Mouse (Mus musculus) left cerebral cortex, postnatal 25 days (tissue): ENCODE data around the gene Clspn. TPM values are rescaled to one million over a fixed set of nuclear protein-coding genes. Genes with fewer than 3 reads are reported as not detected.

ENCODE experiments used
- DNase-seq, 2 experiments: peaks; one replicate each; pipeline ENCODE4 v3.0.0; 2022; ENCODE audit warnings: low spot score in 2 of 2, mixed read lengths in 1 of 2
- intact Hi-C: fragments of 180-260 bp; cut with DNase I; formaldehyde crosslinking; loops from one replicate; pipeline ENCODE4 v1.15.1; 2025
- microRNA-seq, 2 experiments: library from miRNA; unstranded; fragments of <30 nt; microRNA quantifications; one replicate each; pipeline ENCODE4 v1.2.0; 2022
- total RNA-seq, 2 experiments: library from RNA; stranded (reverse); gene quantifications; 2 replicates each; pipeline ENCODE4 v1.2.3; 2021

Clspn gene
- total RNA-seq, 2 experiments from 2014 or later = 1.2 to 1.6 TPM

- intact Hi-C loops = no loop called here
- DNase-seq = no peak
Observed at GRCm38 (mm10) chr4:126619691-126620330, 63.1 kb downstream of the Clspn start.

GRCm38 (mm10) chr4:126620349-126620874 is 63.7 kb downstream of the Clspn start:
- no peak for DNase-seq
- intact Hi-C loops = no loop called here

GRCm38 (mm10) chr4:126627021-126627681 is 70.4 kb downstream of the Clspn start:
- intact Hi-C loops = no loop called here
- no peak for DNase-seq

- intact Hi-C loops = loop anchor here (1.0 kb wide), 1 partner anchor 109 kb away; no protein-coding TSS in a partner anchor
- no peak for DNase-seq
Observed at GRCm38 (mm10) chr4:126631922-126632321, 75.2 kb downstream of the Clspn start.

- intact Hi-C loops = loop anchor here (1.0 kb wide), 1 partner anchor 109 kb away; no protein-coding TSS in a partner anchor
- no peak for DNase-seq
Observed at GRCm38 (mm10) chr4:126632668-126633067, 75.9 kb downstream of the Clspn start.

GRCm38 (mm10) chr4:126636330-126636729 is 79.6 kb downstream of the Clspn start:
- no peak for DNase-seq
- intact Hi-C loops = no loop called here

- intact Hi-C loops = no loop called here
- DNase-seq = no peak
Observed at GRCm38 (mm10) chr4:126637446-126637845, 80.7 kb downstream of the Clspn start.

- intact Hi-C loops = no loop called here
- no peak for DNase-seq
Observed at GRCm38 (mm10) chr4:126639339-126639738, 82.6 kb downstream of the Clspn start.

GRCm38 (mm10) chr4:126641901-126642300 is 85.2 kb downstream of the Clspn start:
- intact Hi-C loops = no loop called here
- peak; percentile 54 to 86 for DNase-seq

Small RNAs within 50 kb of the gene (microRNA-seq; reads per million reads assigned to microRNA genes)
- 0 reads per million in 2 experiments for gene Mir7119

Other genes with a start within 250 kb of the Clspn start
- 10 to 100 TPM; 23.9 to 27.0 TPM for gene Adprhl2, start 235.2 kb upstream of the Clspn start, total RNA-seq
- 1 to 10 TPM; 2.1 to 2.5 TPM for gene Tekt2, start 231.2 kb upstream of the Clspn start, total RNA-seq
- 10 to 100 TPM; 35.9 to 36.0 TPM for gene Ago3, start 127.4 kb upstream of the Clspn start, total RNA-seq
- 10 to 100 TPM; 45.7 to 47.2 TPM for gene Ago1, start 88.4 kb upstream of the Clspn start, total RNA-seq
- gene Ago4, start 23.5 kb upstream of the Clspn start, total RNA-seq = 1 to 10 TPM; 5.9 to 8.4 TPM
- gene 5730409E04Rik, start 52.9 kb downstream of the Clspn start, total RNA-seq = 10 to 100 TPM; 74.8 to 76.0 TPM
- 10 to 100 TPM; 92.5 to 93.7 TPM for gene Psmb2, start 120.7 kb downstream of the Clspn start, total RNA-seq
- not detected for gene Tfap2e, start 179.3 kb downstream of the Clspn start, total RNA-seq
- 100 to 1,000 TPM; 920 to 932 TPM for gene Ncdn, start 196.5 kb downstream of the Clspn start, total RNA-seq
- 10 to 100 TPM; 51.5 to 65.0 TPM for gene AU040320, start 196.6 kb downstream of the Clspn start, total RNA-seq